Mouse (Mus musculus) liver, embryonic 12.5 days (tissue): ENCODE measurements around the gene Tmem230. TPM values are rescaled to one million over a fixed set of nuclear protein-coding genes. Genes with fewer than 3 reads are reported as not detected.
"Not testable (repeated sequence)": the region's sequence is repeated elsewhere in the genome, so short reads cannot be mapped to it uniquely, and the experiment has no call there.

Experiments used
- ATAC-seq: fragments of 200-750 bp; cut with Nextera tagmentation; 2 replicates; pipeline ENCODE4 v1.8.0; 2017; ENCODE audit warnings: moderate number of reproducible peaks, mild to moderate bottlenecking, moderate library complexity
- H3K27ac ChIP-seq: fragments of 300-500 bp; sonication (generic); 2 replicates; pipeline ENCODE4 v1.5.1; 2016; ENCODE audit warnings: mild to moderate bottlenecking
- H3K27me3 ChIP-seq: fragments of 300-500 bp; sonication (generic); replicated peaks from 2 replicates; pipeline ENCODE4 v1.6.1; 2016; ENCODE audit warnings: mild to moderate bottlenecking, moderate library complexity
- H3K36me3 ChIP-seq: fragments of 300-500 bp; sonication (generic); 2 replicates; pipeline ENCODE4 v1.6.1; 2016; ENCODE audit warnings: mild to moderate bottlenecking, moderate library complexity
- H3K4me1 ChIP-seq: fragments of 300-500 bp; sonication (generic); 2 replicates; pipeline ENCODE4 v1.6.1; 2016
- H3K4me2 ChIP-seq: fragments of 300-500 bp; sonication (generic); 2 replicates; pipeline ENCODE4 v1.6.1; 2016; ENCODE audit warnings: mild to moderate bottlenecking, moderate library complexity
- H3K4me3 ChIP-seq: fragments of 300-500 bp; sonication (generic); 2 replicates; pipeline ENCODE4 v1.5.1; 2016; ENCODE audit warnings: mild to moderate bottlenecking, moderate library complexity
- H3K9ac ChIP-seq: fragments of 300-500 bp; sonication (generic); 2 replicates; pipeline ENCODE4 v1.6.1; 2016; ENCODE audit warnings: mild to moderate bottlenecking, moderate library complexity
- H3K9me3 ChIP-seq: fragments of 300-500 bp; sonication (generic); replicated peaks from 2 replicates; pipeline ENCODE4 v1.6.1; 2016; ENCODE audit warnings: mild to moderate bottlenecking, moderate library complexity
- WGBS: fragments of 180-500 bp; shearing (Covaris S2); methylation state at CpG from one replicate; pipeline ENCODE4 v1.1.7; 2016; ENCODE audit not compliant: insufficient replicate concordance; 5-methylcytosine and 5-hydroxymethylcytosine counted together
- polyA plus RNA-seq: library from polyadenylated mRNA; unstranded; fragments of >200 nt; fragmentation: Nextera tagmentation; extraction: Ambion mirVana; gene quantifications from 2 replicates; pipeline ENCODE4 v1.2.1, GENCODE M21; 2016

Tmem230 gene
- polyA plus RNA-seq, result 24.4 and 25.7 TPM in 2 replicates

DNA sequence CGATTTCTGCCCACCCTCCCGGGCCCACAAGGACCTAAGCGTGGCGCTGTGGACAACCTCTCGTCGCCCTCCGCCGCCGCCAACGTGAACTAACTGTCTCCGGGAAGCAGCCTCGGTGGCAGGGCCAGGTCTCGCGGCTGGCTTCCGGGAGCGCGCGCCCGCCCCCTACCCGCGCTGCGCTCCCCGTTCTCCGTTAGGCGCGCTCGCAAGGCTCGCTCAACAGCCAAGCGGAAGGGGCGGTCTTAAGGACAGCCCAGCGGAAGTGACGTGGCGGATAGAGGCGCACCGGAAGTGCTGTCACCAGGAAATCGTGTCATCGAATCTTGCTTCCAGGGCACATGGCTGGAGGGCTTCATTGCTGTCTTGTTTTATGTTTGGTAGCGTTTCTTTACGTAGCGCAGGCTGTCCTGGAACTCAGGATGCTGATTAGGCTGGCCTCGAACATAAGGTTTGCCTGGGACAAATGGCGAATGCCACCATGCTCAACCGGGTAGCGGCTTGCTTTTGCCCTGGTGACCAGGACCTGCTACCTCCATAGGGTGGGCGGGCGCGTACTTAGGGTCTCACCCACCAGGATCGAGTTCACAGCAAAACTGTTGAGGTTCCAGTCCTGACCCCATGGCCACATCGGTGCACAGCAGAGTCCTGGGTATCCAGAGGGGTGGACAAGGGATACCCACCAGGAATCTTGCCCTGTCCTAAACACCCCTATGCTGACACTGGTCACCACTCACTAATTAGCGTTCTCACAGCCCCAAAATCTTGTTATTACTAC is at the start of gene Tmem230:
TSS of gene Tmem230 (minus strand) at position 269 of the 775 bp plus-strand sequence.
- H3K36me3 ChIP-seq, result peaks cover 75% of the 10 kb centered on the region
- H3K27ac ChIP-seq, result peak within 1 kb of the TSS; percentile 89
- no peaks in the 10 kb centered on the region for H3K27me3 ChIP-seq
- peak within 1 kb of the TSS; percentile 71 for H3K4me3 ChIP-seq
- peak within 1 kb of the TSS; percentile 90 for H3K4me2 ChIP-seq
- no peaks in the 10 kb centered on the region for H3K9me3 ChIP-seq
- WGBS, result 4% methylated on average over 49 of the region's 50 CpGs
- H3K4me1 ChIP-seq, result peaks cover 52% of the 10 kb centered on the region
- peak; percentile 86 for ATAC-seq
- H3K9ac ChIP-seq, result peak within 1 kb of the TSS; percentile 87

DNA sequence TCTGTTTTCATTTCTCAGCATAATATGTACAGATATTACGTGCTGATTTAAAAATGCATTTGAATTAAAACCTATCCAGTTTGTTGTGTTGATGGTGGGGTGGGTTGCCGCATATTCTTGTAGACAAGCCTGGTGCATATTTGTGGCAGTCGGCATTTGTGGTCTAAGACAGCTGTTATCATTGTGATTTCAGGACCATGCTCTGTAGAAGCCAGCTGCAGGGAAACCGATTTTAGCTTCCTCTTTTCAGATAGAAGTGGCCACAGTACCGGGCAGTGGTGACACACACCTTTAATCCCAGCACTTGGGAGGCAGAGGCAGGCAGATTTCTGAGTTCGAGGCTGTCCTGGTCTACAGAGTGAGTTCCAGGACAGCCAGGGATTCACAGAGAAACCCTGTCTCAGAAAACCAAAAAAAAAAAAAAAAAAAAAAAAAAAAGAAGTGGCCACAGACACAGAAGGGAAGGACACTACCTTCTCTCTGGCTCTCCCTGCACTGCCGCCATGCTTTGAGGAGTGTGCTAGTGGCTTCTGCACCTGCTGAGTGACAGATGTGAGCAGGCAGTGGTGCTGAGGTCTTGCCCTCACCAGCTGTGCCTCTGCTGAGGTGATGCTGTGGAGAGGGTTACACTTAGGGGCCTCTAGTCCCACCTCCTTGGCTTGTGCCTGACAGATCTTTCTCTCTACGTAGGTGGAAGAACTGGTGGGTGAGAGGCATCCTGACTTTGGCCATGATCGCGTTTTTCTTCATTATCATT is 46.3 kb upstream of the Tmem230 start:
- no peaks in the 10 kb centered on the region for H3K27me3 ChIP-seq
- H3K9ac ChIP-seq, result no peak overlapping the region
- WGBS, result 49% methylated on average over 10 of the region's 10 CpGs
- H3K36me3 ChIP-seq, result peaks cover 53% of the 10 kb centered on the region
- H3K4me2 ChIP-seq, result no peak overlapping the region
- H3K27ac ChIP-seq, result no peak overlapping the region
- H3K9me3 ChIP-seq, result no peaks in the 10 kb centered on the region
- no peak overlapping the region for H3K4me3 ChIP-seq
- peaks cover 35% of the 10 kb centered on the region for H3K4me1 ChIP-seq
- no peak for ATAC-seq

DNA sequence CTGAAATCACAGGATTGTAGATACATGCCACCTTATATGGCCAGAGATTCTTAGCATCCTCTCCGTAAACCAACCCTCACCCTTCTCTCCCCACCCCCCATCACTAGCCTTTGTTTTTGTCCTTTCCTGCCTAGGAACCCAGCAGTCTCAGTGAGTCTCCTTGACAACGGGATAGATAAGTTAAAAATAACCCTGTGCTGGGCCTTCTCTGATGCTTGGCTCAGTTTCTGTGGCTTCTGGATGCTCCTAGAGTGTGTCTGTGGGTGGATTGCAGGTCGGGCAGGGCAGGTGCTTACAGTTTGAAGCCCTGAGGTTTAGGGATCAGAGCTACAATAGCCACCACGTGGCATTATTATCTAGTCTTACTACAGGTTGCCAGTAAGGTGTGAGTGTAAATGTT is 44.5 kb upstream of the Tmem230 start:
- H3K9ac ChIP-seq, result no peak overlapping the region
- no peak for ATAC-seq
- H3K4me3 ChIP-seq, result no peak overlapping the region
- H3K27ac ChIP-seq, result no peak overlapping the region
- H3K27me3 ChIP-seq, result no peaks in the 10 kb centered on the region
- peaks cover 38% of the 10 kb centered on the region for H3K4me1 ChIP-seq
- H3K4me2 ChIP-seq, result no peak overlapping the region
- no peaks in the 10 kb centered on the region for H3K9me3 ChIP-seq
- H3K36me3 ChIP-seq, result peaks cover 35% of the 10 kb centered on the region
- WGBS, result 23% methylated on average over 4 of the region's 4 CpGs

DNA sequence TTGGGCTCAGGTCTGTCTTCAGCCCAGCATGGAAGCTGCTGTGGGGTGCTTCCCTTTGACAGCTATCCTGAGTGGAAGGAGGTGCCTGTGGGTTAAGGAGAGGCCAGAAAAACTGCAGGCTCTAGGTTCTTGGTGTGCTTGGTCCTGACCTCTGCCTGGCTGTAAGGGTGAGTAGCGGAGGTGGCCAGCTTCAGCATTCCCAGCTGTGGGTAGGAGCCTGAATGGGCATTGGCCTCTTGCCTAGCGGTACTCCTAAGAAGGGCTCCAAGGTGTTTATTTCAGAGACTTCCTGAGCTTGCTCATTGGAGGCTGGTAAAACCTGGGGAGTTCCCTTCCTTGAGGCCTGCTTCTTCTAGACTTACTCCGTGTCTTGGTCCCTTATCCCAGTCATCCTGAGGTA is 43.7 kb upstream of the Tmem230 start:
- H3K27me3 ChIP-seq, result no peaks in the 10 kb centered on the region
- 72% methylated on average over 3 of the region's 3 CpGs for WGBS
- ATAC-seq, result no peak
- no peak overlapping the region for H3K4me2 ChIP-seq
- H3K4me3 ChIP-seq, result no peak overlapping the region
- H3K9me3 ChIP-seq, result no peaks in the 10 kb centered on the region
- no peak overlapping the region for H3K27ac ChIP-seq
- H3K4me1 ChIP-seq, result peaks cover 38% of the 10 kb centered on the region
- no peak overlapping the region for H3K9ac ChIP-seq
- H3K36me3 ChIP-seq, result peaks cover 31% of the 10 kb centered on the region

DNA sequence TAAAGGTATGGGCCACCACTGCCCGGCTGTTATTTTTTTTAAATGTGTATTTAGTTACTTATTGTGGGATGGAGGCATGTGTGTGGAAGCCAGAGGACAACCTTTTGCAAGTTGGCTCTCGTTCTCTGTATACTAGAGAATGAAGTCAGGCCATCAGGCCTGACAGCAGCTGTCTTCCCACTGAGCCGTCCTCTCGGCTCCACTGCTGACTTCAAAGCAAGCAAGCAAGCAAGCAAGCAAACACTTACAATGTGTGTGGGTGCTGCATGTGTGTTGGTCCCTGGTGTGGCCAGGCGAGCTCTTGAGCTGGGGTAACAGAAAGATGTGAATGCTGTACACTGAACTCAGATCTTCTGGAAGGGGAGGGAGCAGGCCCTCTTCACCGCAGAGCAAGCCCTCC is 43.2 kb upstream of the Tmem230 start:
- Histone ChIP-seq H3K36me3 (peaks cover 27% of the 10 kb centered on the region), H3K27me3 (no peaks in the 10 kb centered on the region), H3K4me2 (no peak overlapping the region), H3K4me1 (peaks cover 38% of the 10 kb centered on the region), H3K4me3 (no peak overlapping the region), H3K9ac (no peak overlapping the region), H3K27ac (no peak overlapping the region), H3K9me3 (no peaks in the 10 kb centered on the region)
- 82% methylated on average over 6 of the region's 6 CpGs for WGBS
- no peak for ATAC-seq

- WGBS, result 15% methylated on average over 5 of the region's 7 CpGs
- H3K4me2 ChIP-seq, H3K4me3 ChIP-seq, H3K27ac ChIP-seq, H3K27me3 ChIP-seq, ATAC-seq, H3K9ac ChIP-seq, H3K9me3 ChIP-seq: not testable (repeated sequence)
- Histone ChIP-seq H3K36me3 (peaks cover 14% of the 10 kb centered on the region), H3K4me1 (peaks cover 52% of the 10 kb centered on the region)
Observed at GRCm38 (mm10) chr2:132289213-132289612, 41.6 kb upstream of the Tmem230 start.

DNA sequence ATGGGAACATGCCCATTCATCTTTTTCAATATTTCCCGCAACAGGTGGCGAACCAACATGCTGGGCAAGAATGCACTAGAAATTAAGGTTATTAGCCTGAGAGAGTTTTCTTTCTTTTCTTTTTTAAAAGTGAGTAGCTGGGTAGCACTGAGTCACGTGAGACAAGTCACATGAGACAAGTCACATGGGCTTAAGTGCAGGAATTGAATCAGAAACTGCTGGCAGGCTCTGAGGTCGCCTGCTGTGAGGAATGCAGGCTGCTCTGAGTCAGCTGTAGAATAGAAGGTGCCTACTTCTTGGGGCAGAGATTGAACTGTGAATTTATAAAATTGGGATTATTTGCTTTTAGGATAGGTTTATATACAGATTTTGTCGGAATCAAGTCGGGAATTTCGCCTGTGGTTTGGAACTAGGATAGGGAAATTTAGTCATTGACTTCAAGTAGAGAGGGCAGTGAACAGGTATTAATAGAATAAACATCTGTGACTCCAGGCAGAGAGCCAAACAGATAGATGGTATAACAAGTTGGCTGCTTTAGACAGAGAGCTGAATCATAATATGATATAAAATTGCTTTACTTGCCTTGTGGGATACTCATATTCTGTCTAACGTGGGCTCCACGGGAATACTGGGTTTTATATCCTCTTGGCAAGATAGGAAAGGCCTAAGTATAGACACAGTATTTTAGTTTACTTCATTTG is 38.9 kb upstream of the Tmem230 start:
- Histone ChIP-seq H3K27ac (no peak overlapping the region), H3K9ac (no peak overlapping the region), H3K4me2 (no peak overlapping the region), H3K4me3 (no peak overlapping the region), H3K36me3 (0 out of 2 replicates have a peak, but pooled peaks cover 4% of the 10 kb centered on the region), H3K4me1 (peaks cover 55% of the 10 kb centered on the region), H3K27me3 (no peaks in the 10 kb centered on the region), H3K9me3 (no peaks in the 10 kb centered on the region)
- ATAC-seq, result no peak
- 77% methylated on average over 9 of the region's 9 CpGs for WGBS

GRCm38 (mm10) chr2:132285722-132286121 is 38.1 kb upstream of the Tmem230 start:
- H3K9me3 ChIP-seq, H3K4me3 ChIP-seq, H3K27ac ChIP-seq, H3K9ac ChIP-seq, H3K36me3 ChIP-seq, H3K27me3 ChIP-seq, ATAC-seq: not testable (repeated sequence)
- 49% methylated on average over 5 of the region's 5 CpGs for WGBS
- H3K4me1 ChIP-seq, result peaks cover 50% of the 10 kb centered on the region
- 0 out of 2 replicates have a peak overlapping the region, but pooled peaks have one; percentile 16 for H3K4me2 ChIP-seq

DNA sequence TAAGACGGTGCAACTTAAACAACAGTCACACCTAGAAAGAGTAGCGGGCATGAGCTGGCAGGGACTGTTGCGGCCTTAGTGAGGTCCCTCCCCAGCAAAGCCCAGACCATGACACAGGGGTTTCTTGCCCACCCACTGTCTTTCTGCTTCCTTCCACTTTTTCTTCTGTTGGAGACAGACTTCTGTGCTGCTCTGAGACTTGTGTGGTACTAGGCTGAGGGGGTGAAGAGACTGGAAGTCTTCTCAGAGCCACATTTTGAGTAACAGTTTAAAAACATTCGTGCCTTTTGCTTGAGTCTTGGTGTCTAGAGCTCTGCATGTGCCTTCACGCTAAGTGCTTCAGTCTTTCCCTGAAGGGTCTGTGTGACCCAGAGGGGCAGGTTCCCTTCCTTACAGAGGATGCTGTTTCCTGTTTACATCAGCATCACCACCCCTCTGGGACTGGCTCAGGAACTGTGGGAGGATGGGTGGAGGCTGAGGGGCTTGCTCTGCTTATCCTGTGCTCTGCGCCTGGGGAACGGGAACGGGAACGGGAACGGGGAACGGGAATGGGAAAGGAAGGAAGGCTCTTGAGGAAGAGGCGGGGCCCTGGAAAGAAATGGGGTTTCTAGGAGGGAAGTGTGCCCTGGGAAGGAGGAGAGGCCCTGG is 37.0 kb upstream of the Tmem230 start:
- H3K4me2 ChIP-seq, result peak overlapping the region; percentile 16; the same call in 1 of the 2 replicates
- peaks cover 47% of the 10 kb centered on the region for H3K4me1 ChIP-seq
- H3K27me3 ChIP-seq, result no peaks in the 10 kb centered on the region
- 45% methylated on average over 12 of the region's 12 CpGs for WGBS
- peaks cover 8% of the 10 kb centered on the region; the same call in 1 of the 2 replicates for H3K36me3 ChIP-seq
- ATAC-seq, result peak; percentile 59; the same call in 1 of the 2 replicates
- peak overlapping the region; percentile 70 for H3K27ac ChIP-seq
- no peaks in the 10 kb centered on the region for H3K9me3 ChIP-seq
- no peak overlapping the region for H3K4me3 ChIP-seq
- H3K9ac ChIP-seq, result no peak overlapping the region

DNA sequence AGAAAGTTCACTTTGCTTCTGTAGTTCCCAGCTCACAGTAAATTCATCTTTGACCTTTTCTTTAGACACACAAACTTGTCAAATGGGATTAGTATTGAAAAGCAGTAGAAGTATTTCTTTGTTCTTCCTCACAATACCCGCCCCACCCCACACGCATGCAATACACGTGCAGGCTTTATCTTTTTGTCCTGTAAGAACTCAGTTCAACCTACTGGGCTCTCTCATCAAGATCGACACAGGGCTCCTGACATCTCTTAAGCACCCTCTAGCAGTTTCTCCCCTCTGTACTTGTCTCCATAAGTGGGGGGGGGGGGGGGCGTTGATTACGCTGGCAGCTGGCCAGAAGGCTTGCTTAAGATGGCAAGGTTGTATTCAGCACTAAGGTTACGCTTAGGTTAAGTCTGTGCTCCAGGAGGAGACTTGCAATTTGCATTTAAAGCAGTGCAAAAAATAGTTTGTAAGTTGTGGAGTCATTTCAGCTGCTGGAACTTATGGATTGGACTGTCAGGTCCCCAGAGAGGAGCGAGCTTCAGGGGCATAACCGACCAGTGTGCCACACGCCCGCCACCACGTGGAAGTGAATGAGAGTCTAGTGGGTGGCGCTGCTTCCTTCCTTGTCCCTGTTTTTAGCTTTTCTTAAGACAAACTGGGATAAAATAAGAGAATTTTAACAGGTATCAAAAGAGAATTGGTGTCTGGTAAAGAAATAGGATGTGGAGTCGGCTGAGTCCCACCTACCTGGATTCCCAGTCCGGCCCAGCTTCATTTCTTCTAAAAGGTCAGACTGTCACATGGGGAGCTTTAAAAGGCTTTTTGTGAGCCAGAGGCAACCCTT is 35.8 kb upstream of the Tmem230 start:
- peaks cover 10% of the 10 kb centered on the region; the same call in 1 of the 2 replicates for H3K36me3 ChIP-seq
- H3K27me3 ChIP-seq, result no peaks in the 10 kb centered on the region
- no peaks in the 10 kb centered on the region for H3K9me3 ChIP-seq
- no peak overlapping the region for H3K4me3 ChIP-seq
- 57% methylated on average over 15 of the region's 15 CpGs for WGBS
- no peak overlapping the region for H3K9ac ChIP-seq
- peaks cover 52% of the 10 kb centered on the region for H3K4me1 ChIP-seq
- ATAC-seq, result 0 out of 2 replicates have a peak, but pooled peaks have one; percentile 47
- H3K27ac ChIP-seq, result peak overlapping the region; percentile 58; the same call in 1 of the 2 replicates
- no peak overlapping the region for H3K4me2 ChIP-seq
